Mouse (Mus musculus): ENCODE measurements around the gene Pvrig.
"Not testable (repeated sequence)": the region's sequence is repeated elsewhere in the genome, so short reads cannot be mapped to it uniquely, and the experiment has no call there.

Pvrig gene

GRCm38 (mm10) chr5:138341661-138342060 is at the start of gene Pvrig:
Gene Pvrig (plus strand): TSS chr5:138341961.
- DNase-seq (ENCODE audit: low spot score in 2 of 2), result no peak

- no peak for DNase-seq (ENCODE audit: low spot score in 2 of 2)
Observed at GRCm38 (mm10) chr5:138294158-138294557, 47.6 kb upstream of the Pvrig start.

GRCm38 (mm10) chr5:138299613-138300012 is 42.1 kb upstream of the Pvrig start:
- DNase-seq (ENCODE audit: low spot score in 2 of 2), result no peak

GRCm38 (mm10) chr5:138312795-138313194 is 29.0 kb upstream of the Pvrig start:
- no peak for DNase-seq (ENCODE audit: low spot score in 2 of 2)

GRCm38 (mm10) chr5:138343216-138343615 is 1.5 kb downstream of the Pvrig start:
- no peak for DNase-seq (ENCODE audit: low spot score in 2 of 2)

- DNase-seq (ENCODE audit: low spot score in 2 of 2), result not testable (repeated sequence)
Observed at GRCm38 (mm10) chr5:138363208-138363607, 21.4 kb downstream of the Pvrig start.

GRCm38 (mm10) chr5:138365347-138365746 is 23.6 kb downstream of the Pvrig start:
- DNase-seq (ENCODE audit: low spot score in 2 of 2), result not testable (repeated sequence)
